Mouse (Mus musculus): ENCODE measurements at regions not wholly inside any gene's neighbourhood (a gene's known extent, or its start where the extent isn't known, plus 50 kb on each side); places are given as distances from the start of the nearest gene placed in this dataset.

- Histone ChIP-seq H3K27ac (ENCODE audit: low read length) (no peak overlapping the region), H3K4me1 (replicated peaks; ENCODE audit: control insufficient read depth, insufficient read depth, low read length) (peaks cover 4% of the 10 kb centered on the region), H3K9me3 (ENCODE audit: control insufficient read depth, low read length) (no peaks in the 10 kb centered on the region), H3K27me3 (ENCODE audit: control insufficient read depth, insufficient read depth, low read depth, low read length) (no peaks in the 10 kb centered on the region), H3K9ac (ENCODE audit: low read length) (no peak overlapping the region), H3K4me2 (ENCODE audit: low read depth, low read length) (no peak overlapping the region), H3K36me3 (ENCODE audit: control insufficient read depth, insufficient read depth, low read length) (no peaks in the 10 kb centered on the region), H3K4me3 (ENCODE audit: low read length) (no peak overlapping the region)
- ATAC-seq (ENCODE audit: low read depth), result no peak
- 64% methylated on average over 3 of the region's 3 CpGs for whole genome bisulfite sequencing
These were observed 290.2 kb upstream of the Ubash3b start for GRCm38 (mm10) chr9:41451738-41452137.

GRCm38 (mm10) chr9:41449233-41449632 lies 287.7 kb upstream of the Ubash3b start:
- no peaks in the 10 kb centered on the region for H3K27me3 ChIP-seq (ENCODE audit: control insufficient read depth, insufficient read depth, low read depth, low read length)
- no peaks in the 10 kb centered on the region for H3K9me3 ChIP-seq (ENCODE audit: control insufficient read depth, low read length)
- no peak for ATAC-seq (ENCODE audit: low read depth)
- H3K27ac ChIP-seq (ENCODE audit: low read length), result no peak overlapping the region
- WGBS, result 63% methylated on average over 4 of the region's 4 CpGs
- H3K9ac ChIP-seq (ENCODE audit: low read length), result no peak overlapping the region
- H3K4me2 ChIP-seq (ENCODE audit: low read depth, low read length), result no peak overlapping the region
- peaks cover 9% of the 10 kb centered on the region for H3K4me1 ChIP-seq (replicated peaks; ENCODE audit: control insufficient read depth, insufficient read depth, low read length)
- no peak overlapping the region for H3K4me3 ChIP-seq (ENCODE audit: low read length)
- H3K36me3 ChIP-seq (ENCODE audit: control insufficient read depth, insufficient read depth, low read length), result no peaks in the 10 kb centered on the region

GRCm38 (mm10) chr9:41447902-41448301 lies 286.4 kb upstream of the Ubash3b start:
- Histone ChIP-seq H3K4me3 (ENCODE audit: low read length) (no peak overlapping the region), H3K27me3 (ENCODE audit: control insufficient read depth, insufficient read depth, low read depth, low read length) (no peaks in the 10 kb centered on the region), H3K9me3 (ENCODE audit: control insufficient read depth, low read length) (no peaks in the 10 kb centered on the region), H3K9ac (ENCODE audit: low read length) (no peak overlapping the region), H3K27ac (ENCODE audit: low read length) (peak overlapping the region; percentile 73), H3K4me1 (replicated peaks; ENCODE audit: control insufficient read depth, insufficient read depth, low read length) (peaks cover 9% of the 10 kb centered on the region), H3K36me3 (ENCODE audit: control insufficient read depth, insufficient read depth, low read length) (no peaks in the 10 kb centered on the region), H3K4me2 (ENCODE audit: low read depth, low read length) (no peak overlapping the region)
- no peak for ATAC-seq (ENCODE audit: low read depth)
- WGBS, result 60% methylated on average over 8 of the region's 8 CpGs

- no peaks in the 10 kb centered on the region for H3K9me3 ChIP-seq (ENCODE audit: control insufficient read depth, low read length)
These were observed 285.8 kb upstream of the Ubash3b start for GRCm38 (mm10) chr9:41447211-41447875.

GRCm38 (mm10) chr9:41446431-41447203 lies 285.1 kb upstream of the Ubash3b start:
- no peaks in the 10 kb centered on the region for H3K27me3 ChIP-seq (ENCODE audit: control insufficient read depth, insufficient read depth, low read depth, low read length)
- H3K4me1 ChIP-seq (replicated peaks; ENCODE audit: control insufficient read depth, insufficient read depth, low read length), result peaks cover 9% of the 10 kb centered on the region
- WGBS, result 60% methylated on average over 9 of the region's 9 CpGs
- peak; percentile 39 for ATAC-seq (ENCODE audit: low read depth)
- no peaks in the 10 kb centered on the region for H3K9me3 ChIP-seq (ENCODE audit: control insufficient read depth, low read length)
- no peak overlapping the region for H3K9ac ChIP-seq (ENCODE audit: low read length)
- peak overlapping the region; percentile 1; the same call in 1 of the 2 replicates for H3K4me2 ChIP-seq (ENCODE audit: low read depth, low read length)
- no peaks in the 10 kb centered on the region for H3K36me3 ChIP-seq (ENCODE audit: control insufficient read depth, insufficient read depth, low read length)
- no peak overlapping the region for H3K4me3 ChIP-seq (ENCODE audit: low read length)
- peak overlapping the region; percentile 92 for H3K27ac ChIP-seq (ENCODE audit: low read length)

More at GRCm38 (mm10) chr9:41447211-41447875, 285.8 kb upstream of the Ubash3b start:
- WGBS, result 18% methylated on average over 12 of the region's 12 CpGs
- peak; percentile 97 for ATAC-seq (ENCODE audit: low read depth)
- Histone ChIP-seq H3K27ac (ENCODE audit: low read length) (peak overlapping the region; percentile 92), H3K4me3 (ENCODE audit: low read length) (no peak overlapping the region; the same call in 1 of the 2 replicates), H3K4me2 (ENCODE audit: low read depth, low read length) (peak overlapping the region; percentile 28), H3K27me3 (ENCODE audit: control insufficient read depth, insufficient read depth, low read depth, low read length) (no peaks in the 10 kb centered on the region), H3K9ac (ENCODE audit: low read length) (no peak overlapping the region), H3K36me3 (ENCODE audit: control insufficient read depth, insufficient read depth, low read length) (no peaks in the 10 kb centered on the region), H3K4me1 (replicated peaks; ENCODE audit: control insufficient read depth, insufficient read depth, low read length) (peaks cover 9% of the 10 kb centered on the region)

- Histone ChIP-seq H3K4me1 (replicated peaks; ENCODE audit: control insufficient read depth, insufficient read depth, low read length) (peaks cover 6% of the 10 kb centered on the region; the same call in 1 of the 2 replicates), H3K27me3 (ENCODE audit: control insufficient read depth, insufficient read depth, low read depth, low read length) (no peaks in the 10 kb centered on the region), H3K36me3 (ENCODE audit: control insufficient read depth, insufficient read depth, low read length) (no peaks in the 10 kb centered on the region), H3K9me3 (ENCODE audit: control insufficient read depth, low read length) (peaks cover 3% of the 10 kb centered on the region; the same call in 1 of the 2 replicates), H3K9ac (ENCODE audit: low read length) (no peak overlapping the region), H3K4me2 (ENCODE audit: low read depth, low read length) (no peak overlapping the region), H3K4me3 (ENCODE audit: low read length) (no peak overlapping the region), H3K27ac (ENCODE audit: low read length) (no peak overlapping the region)
- no peak for ATAC-seq (ENCODE audit: low read depth)
- 84% methylated on average over 3 of the region's 3 CpGs for WGBS
These were observed 280.9 kb upstream of the Ubash3b start for GRCm38 (mm10) chr9:41442418-41442817.

GRCm38 (mm10) chr9:41439979-41440378 lies 278.5 kb upstream of the Ubash3b start:
- no peak overlapping the region for H3K4me2 ChIP-seq (ENCODE audit: low read depth, low read length)
- no peaks in the 10 kb centered on the region for H3K36me3 ChIP-seq (ENCODE audit: control insufficient read depth, insufficient read depth, low read length)
- H3K27me3 ChIP-seq (ENCODE audit: control insufficient read depth, insufficient read depth, low read depth, low read length), result no peaks in the 10 kb centered on the region
- WGBS, result 57% methylated on average over 4 of the region's 4 CpGs
- ATAC-seq (ENCODE audit: low read depth), result no peak
- H3K9me3 ChIP-seq (ENCODE audit: control insufficient read depth, low read length), result peaks cover 3% of the 10 kb centered on the region; the same call in 1 of the 2 replicates
- no peak overlapping the region for H3K9ac ChIP-seq (ENCODE audit: low read length)
- H3K4me3 ChIP-seq (ENCODE audit: low read length), result no peak overlapping the region
- H3K27ac ChIP-seq (ENCODE audit: low read length), result no peak overlapping the region
- no peaks in the 10 kb centered on the region for H3K4me1 ChIP-seq (replicated peaks; ENCODE audit: control insufficient read depth, insufficient read depth, low read length)

GRCm38 (mm10) chr9:41438141-41438540 lies 276.6 kb upstream of the Ubash3b start:
- Histone ChIP-seq H3K4me1 (replicated peaks; ENCODE audit: control insufficient read depth, insufficient read depth, low read length) (no peaks in the 10 kb centered on the region), H3K9ac (ENCODE audit: low read length) (no peak overlapping the region), H3K36me3 (ENCODE audit: control insufficient read depth, insufficient read depth, low read length) (no peaks in the 10 kb centered on the region), H3K9me3 (ENCODE audit: control insufficient read depth, low read length) (peaks cover 3% of the 10 kb centered on the region; the same call in 1 of the 2 replicates), H3K27ac (ENCODE audit: low read length) (no peak overlapping the region), H3K27me3 (ENCODE audit: control insufficient read depth, insufficient read depth, low read depth, low read length) (no peaks in the 10 kb centered on the region), H3K4me3 (ENCODE audit: low read length) (no peak overlapping the region), H3K4me2 (ENCODE audit: low read depth, low read length) (no peak overlapping the region)
- no peak for ATAC-seq (ENCODE audit: low read depth)
- WGBS, result 89% methylated on average over 2 of the region's 2 CpGs
